Mouse (Mus musculus) cerebral cortex, adult 2 months (tissue): ENCODE measurements around the gene Gm21149.

ENCODE experiments used
- WGBS: fragments of 180-500 bp; shearing (Covaris S2); methylation state at CpG from one replicate; pipeline ENCODE4 v1.1.7; 2018; 5-methylcytosine and 5-hydroxymethylcytosine counted together

Gene Gm21149

DNA sequence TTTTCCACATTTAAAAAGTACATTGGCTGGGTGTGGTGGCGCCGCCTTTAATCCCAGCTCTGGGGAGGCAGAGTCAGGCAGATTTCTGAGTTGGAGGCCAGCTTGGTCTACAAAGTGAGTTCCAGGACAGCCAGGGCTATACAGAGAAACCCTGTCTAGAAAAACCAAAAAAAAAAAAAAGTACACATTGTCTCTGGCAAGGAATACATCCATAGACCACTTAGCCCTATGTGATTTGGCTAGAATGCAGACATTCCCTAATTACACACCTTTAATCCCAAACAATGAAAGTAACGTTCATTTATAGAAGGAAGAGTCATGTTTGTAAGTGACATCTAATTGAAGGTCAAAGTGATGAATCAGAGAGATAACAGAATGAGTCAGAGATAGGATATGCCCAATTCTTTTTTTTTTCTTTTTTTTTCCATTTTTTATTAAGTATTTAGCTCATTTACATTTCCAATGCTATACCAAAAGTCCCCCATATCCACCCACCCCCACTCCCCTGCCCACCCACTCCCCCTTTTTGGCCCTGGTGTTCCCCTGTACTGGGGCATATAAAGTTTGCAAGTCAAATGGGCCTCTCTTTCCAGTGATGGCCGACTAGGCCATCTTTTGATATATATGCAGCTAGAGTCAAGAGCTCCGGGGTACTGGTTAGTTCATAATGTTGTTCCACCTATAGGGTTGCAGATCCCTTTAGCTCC is 18.3 kb downstream of the Gm21149 start:
- 78% methylated on average over 3 of the region's 5 CpGs for WGBS
